Mouse (Mus musculus): ENCODE results near the gene Rarres2.

Rarres2 gene

GRCm38 (mm10) chr6:48581257-48581656 lies 8.7 kb upstream of the Rarres2 start:
- DNase-seq (ENCODE audit: low read depth, low spot score): no peak

- peak; percentile 27 for DNase-seq (ENCODE audit: low read depth, low spot score)
Measured at GRCm38 (mm10) chr6:48579215-48579648, 6.6 kb upstream of the Rarres2 start.

- DNase-seq (ENCODE audit: low read depth, low spot score): no peak
Measured at GRCm38 (mm10) chr6:48578736-48579135, 6.1 kb upstream of the Rarres2 start.

GRCm38 (mm10) chr6:48573981-48574380 lies 1.4 kb upstream of the Rarres2 start:
- no peak for DNase-seq (ENCODE audit: low read depth, low spot score)

GRCm38 (mm10) chr6:48573280-48573679 lies 691 bp upstream of the Rarres2 start:
- DNase-seq (ENCODE audit: low read depth, low spot score): no peak

GRCm38 (mm10) chr6:48572014-48572413 lies 575 bp downstream of the Rarres2 start:
- no peak for DNase-seq (ENCODE audit: low read depth, low spot score)

GRCm38 (mm10) chr6:48569065-48569807 lies 3.4 kb downstream of the Rarres2 start:
- DNase-seq (ENCODE audit: low read depth, low spot score): peak; percentile 37

- DNase-seq (ENCODE audit: low read depth, low spot score): no peak
Measured at GRCm38 (mm10) chr6:48568036-48568984, 4.3 kb downstream of the Rarres2 start.

GRCm38 (mm10) chr6:48566312-48566711 lies 6.3 kb downstream of the Rarres2 start:
- no peak for DNase-seq (ENCODE audit: low read depth, low spot score)

- no peak for DNase-seq (ENCODE audit: low read depth, low spot score)
Measured at GRCm38 (mm10) chr6:48565693-48566310, 6.8 kb downstream of the Rarres2 start.

- DNase-seq (ENCODE audit: low read depth, low spot score): no peak
Measured at GRCm38 (mm10) chr6:48555956-48556355, 16.6 kb downstream of the Rarres2 start.

- peak; percentile 44 for DNase-seq (ENCODE audit: low read depth, low spot score)
Measured at GRCm38 (mm10) chr6:48555104-48555890, 17.3 kb downstream of the Rarres2 start.

GRCm38 (mm10) chr6:48554280-48555103 lies 18.1 kb downstream of the Rarres2 start, which contains the start of gene Lrrc61:
TSS of gene Lrrc61 (plus strand) at chr6:48554796.
- peak; percentile 97 for DNase-seq (ENCODE audit: low read depth, low spot score)

- DNase-seq (ENCODE audit: low read depth, low spot score): no peak
Measured at GRCm38 (mm10) chr6:48553819-48554218, 18.8 kb downstream of the Rarres2 start.

- DNase-seq (ENCODE audit: low read depth, low spot score): peak; percentile 68
Measured at GRCm38 (mm10) chr6:48552918-48553317, 19.7 kb downstream of the Rarres2 start.

- no peak for DNase-seq (ENCODE audit: low read depth, low spot score)
Measured at GRCm38 (mm10) chr6:48548314-48548713, 24.3 kb downstream of the Rarres2 start.

- DNase-seq (ENCODE audit: low read depth, low spot score): no peak
Measured at GRCm38 (mm10) chr6:48546858-48547257, 25.7 kb downstream of the Rarres2 start.

- peak; percentile 70 for DNase-seq (ENCODE audit: low read depth, low spot score)
Measured at GRCm38 (mm10) chr6:48546271-48546670, 26.3 kb downstream of the Rarres2 start.

- DNase-seq (ENCODE audit: low read depth, low spot score): no peak
Measured at GRCm38 (mm10) chr6:48545251-48545650, 27.3 kb downstream of the Rarres2 start.

- no peak for DNase-seq (ENCODE audit: low read depth, low spot score)
Measured at GRCm38 (mm10) chr6:48542631-48543030, 30.0 kb downstream of the Rarres2 start.
